Mouse (Mus musculus) kidney, postnatal 36 days (tissue): ENCODE measurements around the gene Plxnc1.

Experiments used
- DNase-seq, 2 experiments: peaks; one replicate each; pipeline ENCODE4 v3.0.0; 2021 to 2022; ENCODE audit warnings: mixed read lengths in 2 of 2

Gene Plxnc1

DNA sequence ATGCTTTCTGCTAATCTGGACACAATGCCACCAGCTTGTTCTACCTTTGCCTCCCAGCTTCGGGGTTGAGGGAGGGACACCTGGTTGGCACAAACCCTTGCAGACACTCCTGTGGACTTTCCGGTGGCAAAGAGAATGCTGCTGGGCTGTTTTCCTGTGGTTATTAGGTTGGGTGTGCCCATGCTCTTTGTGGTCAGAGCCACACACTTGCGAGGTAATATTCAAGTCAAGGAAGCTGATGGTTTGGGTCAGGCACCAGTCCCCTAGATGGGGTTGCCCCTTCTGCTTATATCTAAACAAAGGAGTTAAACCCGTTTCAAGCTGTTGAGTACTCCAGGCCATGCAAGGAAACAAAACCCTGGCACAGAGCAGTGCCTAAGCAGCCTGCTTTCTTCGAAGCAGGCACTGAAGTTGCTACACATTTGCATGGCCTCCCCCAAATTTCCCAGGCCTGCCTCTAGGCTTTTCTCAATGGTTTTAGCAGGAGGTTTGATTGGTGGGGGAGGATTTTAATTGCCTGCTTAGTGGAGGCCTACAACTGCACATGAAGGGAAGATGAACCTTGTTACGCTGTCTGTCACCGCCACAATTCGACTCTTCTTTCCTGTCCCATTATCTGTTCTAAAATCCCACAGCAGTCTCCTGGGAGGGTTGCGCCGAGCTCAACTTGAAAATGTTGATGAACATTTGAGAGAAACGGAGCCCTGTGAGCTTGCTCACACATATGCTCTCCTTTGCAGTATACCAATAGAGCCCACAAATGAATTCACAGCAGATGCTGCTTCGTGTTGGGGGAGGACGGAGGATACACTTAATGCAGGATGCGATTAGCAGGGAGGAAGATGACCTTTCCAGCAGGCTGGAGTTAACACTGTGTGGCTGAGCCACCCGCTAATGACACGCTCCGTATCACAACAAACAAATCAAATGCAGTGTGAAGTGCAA lies 132.5 kb downstream of the Plxnc1 start:
- no peak for DNase-seq

DNA sequence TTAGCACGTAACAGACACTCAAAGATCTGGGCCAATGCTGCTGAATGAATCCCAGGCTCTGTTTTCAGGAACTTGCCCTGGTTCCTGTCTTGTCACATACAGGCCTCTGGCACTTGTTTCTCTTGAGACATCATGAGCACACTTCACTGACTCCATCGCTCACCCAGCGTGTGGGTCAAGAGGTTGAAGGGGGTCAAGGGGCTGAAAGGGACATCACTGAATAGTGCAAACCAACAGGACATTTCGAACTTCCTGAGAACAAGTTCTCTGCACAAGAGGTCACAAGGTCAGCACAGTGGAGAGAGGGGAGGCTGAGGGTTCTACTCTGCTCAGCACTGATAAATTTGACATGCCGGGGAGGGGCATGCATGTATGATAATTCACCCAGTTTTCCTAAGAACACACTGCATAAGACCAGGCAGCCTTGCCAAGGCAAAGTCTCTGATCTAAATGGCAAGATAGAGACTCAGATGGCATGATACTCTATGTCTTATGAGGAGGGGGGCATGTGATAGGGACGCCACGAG lies 134.6 kb downstream of the Plxnc1 start:
- no peak for DNase-seq

- DNase-seq, result no peak
Observed at GRCm38 (mm10) chr10:94808275-94808674, 136.4 kb downstream of the Plxnc1 start.

DNA sequence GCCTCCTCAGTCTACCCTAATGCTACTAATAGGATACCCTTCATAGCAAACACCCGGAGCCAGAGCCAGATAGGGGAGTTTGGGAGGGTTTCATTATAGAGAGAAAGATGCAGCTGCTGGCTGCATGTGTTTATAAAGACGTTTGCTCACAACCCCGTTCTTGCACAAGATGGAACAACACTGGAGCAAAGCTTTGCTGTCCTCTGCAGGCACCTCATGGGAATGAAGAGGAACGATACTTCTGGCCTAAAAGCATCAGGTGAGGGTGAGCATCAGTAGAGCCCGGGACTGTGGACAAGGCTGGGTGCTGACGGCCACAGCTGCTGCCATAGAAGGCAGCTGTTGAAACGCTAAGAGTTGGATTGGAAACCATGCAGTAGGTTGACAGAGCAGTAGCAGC lies 137.3 kb downstream of the Plxnc1 start:
- DNase-seq, result no peak

DNA sequence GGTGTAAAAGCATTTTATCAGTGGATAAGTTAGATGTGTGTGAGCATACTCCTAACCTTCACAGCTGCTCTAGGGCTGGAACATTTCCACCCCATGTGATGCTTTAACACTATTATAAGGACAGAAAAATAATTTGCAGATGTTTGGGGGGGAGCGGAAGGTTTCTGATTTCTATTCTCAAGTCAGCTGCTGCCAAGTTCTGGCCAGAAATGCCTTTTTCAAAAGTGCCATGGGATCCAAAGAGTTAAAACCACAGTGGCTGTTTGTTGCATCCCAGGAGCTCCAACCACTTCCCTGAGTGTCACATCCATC lies 139.8 kb downstream of the Plxnc1 start:
- DNase-seq, result no peak

DNA sequence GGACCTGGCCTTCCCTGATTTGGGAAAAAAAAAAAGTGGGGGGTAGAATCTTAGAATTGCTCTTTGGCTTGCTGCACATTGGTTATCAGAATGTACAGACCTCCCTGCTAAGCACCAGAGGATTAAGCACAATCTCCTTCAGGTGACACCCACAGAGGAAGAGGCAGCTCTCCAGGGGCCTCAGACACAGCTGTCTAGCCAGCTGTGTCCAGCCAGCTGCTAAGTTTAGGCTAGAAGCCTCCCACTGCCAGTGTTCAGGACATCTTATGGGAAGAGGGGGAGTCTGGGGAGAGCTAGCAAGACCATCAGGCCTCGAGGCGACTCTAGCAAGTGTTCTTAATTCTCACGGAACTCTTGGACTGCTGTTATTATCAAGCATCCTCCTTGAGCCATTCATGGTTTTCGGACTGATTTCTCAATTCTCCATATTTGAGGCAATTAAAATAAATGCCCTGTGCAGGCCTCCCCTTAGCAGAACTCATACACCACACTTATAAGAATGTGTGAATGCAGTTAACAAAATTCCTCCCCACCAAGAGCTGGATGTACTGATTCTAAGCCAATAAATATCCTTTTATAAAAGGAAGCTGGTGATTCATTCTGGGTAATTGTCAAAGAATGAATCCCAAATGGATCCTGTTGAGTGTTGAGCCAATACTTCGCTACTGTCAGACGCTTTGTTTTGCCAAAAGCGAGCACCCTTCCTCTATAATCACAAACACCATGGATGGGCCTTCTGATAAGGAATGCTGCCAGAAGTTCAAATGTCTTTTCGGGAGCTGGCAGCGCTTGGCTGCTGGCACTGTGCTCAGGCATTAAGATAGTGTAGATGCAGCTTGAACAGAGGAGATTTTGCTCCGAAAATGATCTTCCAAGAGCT lies 140.4 kb downstream of the Plxnc1 start:
- no peak for DNase-seq

DNA sequence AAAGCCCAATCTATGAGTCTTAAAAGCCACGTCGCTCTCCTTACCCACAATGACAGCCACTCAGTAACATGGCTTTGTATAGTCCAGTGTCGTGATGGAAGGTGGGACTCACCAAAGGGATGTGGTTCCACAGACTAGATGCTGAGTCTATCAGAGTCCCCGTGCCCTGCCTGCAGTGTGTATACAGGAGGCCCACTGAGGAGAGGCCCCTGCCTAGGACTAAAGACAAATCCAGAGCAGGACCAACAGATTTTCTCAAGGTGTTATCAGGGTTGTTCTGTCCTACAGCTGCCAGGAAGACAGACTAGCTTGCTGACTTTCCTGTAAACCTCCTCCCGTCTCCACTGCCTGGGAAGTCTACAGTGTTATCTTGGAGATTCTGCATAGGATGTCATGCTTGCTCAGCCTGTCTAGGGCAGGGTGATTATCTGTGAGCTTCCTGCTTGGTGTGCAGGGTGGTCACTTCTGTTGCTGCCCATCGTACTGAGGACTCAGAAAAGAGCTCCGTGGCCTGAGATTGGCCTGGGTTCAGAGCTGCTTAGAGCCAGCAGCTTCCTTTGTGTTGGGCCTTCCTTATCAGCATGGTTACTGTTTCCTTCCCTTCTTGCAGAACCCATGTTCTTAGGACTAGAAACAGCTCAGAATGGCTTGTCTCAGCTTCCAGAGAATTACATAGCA lies 143.8 kb downstream of the Plxnc1 start:
- DNase-seq, result no peak

DNA sequence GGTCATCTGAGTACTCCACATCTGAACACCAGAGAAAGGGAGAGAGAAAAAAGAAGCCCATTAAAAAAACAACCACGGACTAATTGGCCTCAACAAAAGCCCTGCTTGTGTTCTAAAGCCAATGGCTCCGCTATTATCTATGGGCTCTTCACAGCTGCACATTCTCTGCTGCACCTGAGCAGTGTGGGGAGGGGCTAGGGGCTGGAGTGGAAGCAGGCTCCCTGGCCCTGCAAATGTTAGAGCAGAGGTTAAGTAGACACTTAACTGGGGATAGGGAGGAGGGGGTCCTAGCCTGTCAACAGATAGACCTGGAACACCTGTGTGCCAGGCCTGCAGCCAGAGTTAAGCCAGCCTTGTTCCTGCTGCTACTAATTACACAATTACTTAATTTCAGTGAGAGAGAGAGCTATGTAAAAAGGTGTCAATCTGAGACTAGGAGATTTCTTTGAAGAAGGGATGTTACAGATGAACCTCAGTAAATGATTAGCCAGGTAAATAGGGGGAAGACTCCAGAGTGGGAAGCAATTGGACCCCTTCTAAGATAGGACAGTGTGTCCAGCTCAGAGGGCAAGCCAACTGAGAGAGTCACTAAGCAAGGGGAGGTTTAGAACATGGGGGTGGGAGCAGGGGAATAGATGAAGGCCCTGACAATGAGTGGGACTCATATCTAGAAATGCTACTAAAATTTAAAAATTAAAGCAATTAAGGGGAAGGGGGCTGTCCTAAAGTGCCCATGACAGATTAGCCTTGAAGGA lies 145.0 kb downstream of the Plxnc1 start:
- no peak for DNase-seq

DNA sequence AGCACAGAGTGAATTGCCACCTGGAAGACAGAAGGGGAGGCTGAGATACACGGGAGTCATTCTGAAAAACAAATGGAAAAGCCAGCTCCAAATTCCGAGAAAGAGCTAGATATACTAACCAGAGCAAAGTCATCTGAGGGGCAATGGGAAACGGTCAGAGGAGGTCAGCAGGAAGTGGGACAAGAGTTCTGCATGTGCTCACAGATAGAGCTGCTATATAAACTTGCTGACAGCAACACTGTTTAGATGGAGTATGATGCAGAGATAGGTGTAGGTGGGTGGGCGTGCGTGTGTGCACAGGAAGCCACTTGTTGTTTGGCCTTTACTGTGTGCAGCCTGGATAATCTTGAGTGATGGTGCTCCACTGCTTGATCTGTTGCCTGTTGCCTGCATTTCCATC lies 146.5 kb downstream of the Plxnc1 start:
- no peak for DNase-seq

DNA sequence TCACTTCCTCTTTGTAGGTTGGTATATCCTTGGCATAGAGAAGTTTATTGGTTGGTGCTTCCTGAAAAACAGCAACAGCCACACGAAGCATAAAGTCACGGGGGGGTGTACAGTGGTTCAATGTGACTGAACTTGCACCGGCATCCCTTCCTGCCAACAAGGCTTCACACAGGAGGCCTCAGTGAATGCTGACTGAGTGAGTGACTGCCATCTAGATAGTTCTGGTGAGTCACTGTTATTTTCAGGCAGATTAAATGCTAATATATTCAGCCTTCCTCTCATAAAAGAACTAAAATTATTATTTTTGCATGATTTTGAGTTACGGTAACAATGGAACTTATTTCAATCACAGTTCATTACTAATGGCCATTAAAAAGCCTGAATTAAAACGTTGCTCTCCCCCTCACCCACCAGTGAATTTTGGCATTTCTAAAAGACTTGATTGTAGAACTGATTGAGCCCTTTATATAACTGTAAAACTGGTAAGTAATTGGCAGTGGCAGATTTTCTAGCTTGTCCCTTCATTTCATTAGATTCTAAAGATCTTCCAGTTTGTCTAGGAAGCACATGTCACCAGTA lies 149.9 kb downstream of the Plxnc1 start:
- no peak for DNase-seq

- DNase-seq, result no peak
Observed at GRCm38 (mm10) chr10:94793914-94794313, 150.7 kb downstream of the Plxnc1 start.

DNA sequence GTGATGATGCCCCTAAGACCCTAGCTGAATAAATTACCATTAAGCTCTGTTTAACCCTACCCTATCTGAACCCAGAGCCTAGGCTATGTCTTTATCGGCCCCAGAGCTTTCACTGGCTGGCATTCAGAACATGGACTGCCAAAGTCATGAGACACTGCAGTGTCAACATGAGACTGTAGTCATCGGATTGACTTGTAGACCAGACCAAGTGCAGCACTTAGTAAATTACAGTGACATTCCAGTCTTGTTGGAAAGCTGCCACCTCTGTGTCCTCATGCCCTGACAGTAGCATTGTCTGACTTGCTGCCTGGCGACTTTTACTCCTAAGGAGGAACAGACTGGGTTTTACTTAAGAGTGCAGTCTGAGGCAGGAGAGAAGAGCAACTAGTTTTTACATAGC lies 155.4 kb downstream of the Plxnc1 start:
- peak; percentile 48 to 53 for DNase-seq

- no peak for DNase-seq
Observed at GRCm38 (mm10) chr10:94780618-94781262, 163.9 kb downstream of the Plxnc1 start.

- no peak for DNase-seq
Observed at GRCm38 (mm10) chr10:94779319-94779718, 165.3 kb downstream of the Plxnc1 start.

GRCm38 (mm10) chr10:94777576-94777975 lies 167.1 kb downstream of the Plxnc1 start:
- DNase-seq, result no peak

GRCm38 (mm10) chr10:94771496-94771895 lies 173.1 kb downstream of the Plxnc1 start:
- no peak for DNase-seq

DNA sequence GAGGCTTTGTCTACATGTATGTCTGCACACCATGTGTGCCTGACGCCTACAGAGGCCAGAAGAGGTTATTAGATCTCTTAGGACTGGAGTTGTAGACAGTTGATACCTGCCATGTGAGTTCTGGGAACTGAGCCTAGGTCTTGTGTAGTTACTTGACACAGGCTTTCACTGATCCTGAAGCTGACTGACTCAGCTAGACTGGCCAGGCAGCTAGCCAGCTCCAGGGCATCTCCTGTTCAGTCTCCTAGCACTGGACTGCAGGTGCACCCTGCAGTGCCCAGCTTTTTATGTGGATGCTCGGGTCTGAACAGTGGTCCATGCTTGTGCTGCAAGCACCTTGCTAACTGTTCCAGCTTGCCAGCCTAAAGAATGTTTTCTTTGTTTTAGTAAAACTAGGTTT lies 197.6 kb downstream of the Plxnc1 start:
- peak; percentile 18 to 46 for DNase-seq

DNA sequence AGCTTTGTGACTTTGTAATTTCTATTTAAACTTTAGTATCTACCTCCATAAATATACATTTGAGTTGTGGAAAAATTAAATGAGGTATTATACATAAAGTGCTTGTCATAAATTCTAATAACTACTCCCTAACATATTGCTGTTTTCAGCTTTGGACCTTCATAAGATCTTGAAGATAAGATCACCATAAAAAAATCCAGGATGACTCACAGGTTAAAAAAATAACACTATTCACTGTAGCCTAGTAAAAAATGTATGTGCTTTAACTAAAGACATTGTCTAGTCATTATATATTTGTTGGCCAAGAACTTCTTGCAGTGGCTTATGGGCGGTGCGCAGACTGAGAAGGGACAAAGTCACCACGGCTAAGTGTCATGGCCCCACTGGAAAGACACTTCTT lies 203.2 kb downstream of the Plxnc1 start:
- no peak for DNase-seq
